Mouse (Mus musculus) embryonic facial prominence, embryonic 15.5 days (tissue): ENCODE measurements around the gene Trip4. TPM values are rescaled to one million over a fixed set of nuclear protein-coding genes. Genes with fewer than 3 reads are reported as not detected.

ENCODE experiments used
- ATAC-seq: fragments of 200-750 bp; cut with Nextera tagmentation; 2 replicates; pipeline ENCODE4 v1.8.0; 2017; ENCODE audit warnings: low read depth, moderate TSS enrichment; ENCODE audit not compliant: insufficient number of reproducible peaks, low FRiP score, low TSS enrichment
- H3K27ac ChIP-seq: fragments of 300-500 bp; sonication (generic); replicated peaks from 2 replicates; pipeline ENCODE4 v1.5.1; 2015; ENCODE audit warnings: mild to moderate bottlenecking, inconsistent platforms
- H3K27me3 ChIP-seq: fragments of 300-500 bp; sonication (generic); 2 replicates; pipeline ENCODE4 v1.6.1; 2015; ENCODE audit warnings: inconsistent platforms
- H3K36me3 ChIP-seq: fragments of 300-500 bp; sonication (generic); 2 replicates; pipeline ENCODE4 v1.6.1; 2015; ENCODE audit warnings: mild to moderate bottlenecking, inconsistent platforms
- H3K4me1 ChIP-seq: fragments of 300-500 bp; sonication (generic); 2 replicates; pipeline ENCODE4 v1.6.1; 2015; ENCODE audit warnings: inconsistent platforms
- H3K4me2 ChIP-seq: fragments of 300-500 bp; sonication (generic); replicated peaks from 2 replicates; pipeline ENCODE4 v1.6.1; 2015; ENCODE audit warnings: mild to moderate bottlenecking, inconsistent platforms
- H3K4me3 ChIP-seq: fragments of 300-500 bp; sonication (generic); replicated peaks from 2 replicates; pipeline ENCODE4 v1.5.1; 2015; ENCODE audit warnings: mild to moderate bottlenecking, inconsistent platforms
- H3K9ac ChIP-seq: fragments of 300-500 bp; sonication (generic); 2 replicates; pipeline ENCODE4 v1.6.1; 2015; ENCODE audit warnings: inconsistent platforms
- H3K9me3 ChIP-seq: fragments of 300-500 bp; sonication (generic); replicated peaks from 2 replicates; pipeline ENCODE4 v1.6.1; 2016; ENCODE audit warnings: inconsistent platforms
- WGBS: fragments of 180-500 bp; shearing (Covaris S2); methylation state at CpG from one replicate; pipeline ENCODE4 v1.1.7; 2015; 5-methylcytosine and 5-hydroxymethylcytosine counted together
- polyA plus RNA-seq: library from polyadenylated mRNA; unstranded; fragments of >200 nt; fragmentation: Nextera tagmentation; extraction: Ambion mirVana; gene quantifications from 2 replicates; pipeline ENCODE4 v1.2.1, GENCODE M21; 2015

Trip4 gene
- polyA plus RNA-seq, 1 experiment from 2014 or later = 38.1 TPM

GRCm38 (mm10) chr9:65823716-65824462, 84.7 kb downstream of the Trip4 start:
- peak overlapping the region; percentile 24 for H3K27ac ChIP-seq
- WGBS = 59% methylated on average over 10 of the region's 10 CpGs

GRCm38 (mm10) chr9:65822011-65822410, 86.6 kb downstream of the Trip4 start:
- WGBS = 86% methylated on average over 4 of the region's 4 CpGs
- Histone ChIP-seq H3K4me3 (no peak overlapping the region), H3K4me1 (peaks cover 29% of the 10 kb centered on the region)

More at GRCm38 (mm10) chr9:65823716-65824462, 84.7 kb downstream of the Trip4 start:
- ATAC-seq = no peak
- no peak overlapping the region for H3K4me2 ChIP-seq
- H3K36me3 ChIP-seq = no peaks in the 10 kb centered on the region
- no peak overlapping the region for H3K9ac ChIP-seq
- H3K9me3 ChIP-seq = no peaks in the 10 kb centered on the region
- H3K4me1 ChIP-seq = peaks cover 38% of the 10 kb centered on the region
- H3K4me3 ChIP-seq = no peak overlapping the region
- H3K27me3 ChIP-seq = no peaks in the 10 kb centered on the region

GRCm38 (mm10) chr9:65820301-65820700, 88.3 kb downstream of the Trip4 start:
- Histone ChIP-seq H3K4me2 (no peak overlapping the region), H3K9ac (no peak overlapping the region), H3K4me1 (peaks cover 17% of the 10 kb centered on the region; the same call in 1 of the 2 replicates), H3K9me3 (no peaks in the 10 kb centered on the region), H3K27ac (no peak overlapping the region), H3K36me3 (0 out of 2 replicates have a peak, but pooled peaks cover 3% of the 10 kb centered on the region), H3K4me3 (no peak overlapping the region), H3K27me3 (no peaks in the 10 kb centered on the region)
- 65% methylated on average over 2 of the region's 2 CpGs for WGBS
- no peak for ATAC-seq

More at GRCm38 (mm10) chr9:65822011-65822410, 86.6 kb downstream of the Trip4 start:
- H3K36me3 ChIP-seq = no peaks in the 10 kb centered on the region
- no peaks in the 10 kb centered on the region for H3K9me3 ChIP-seq
- H3K27me3 ChIP-seq = no peaks in the 10 kb centered on the region
- no peak overlapping the region for H3K4me2 ChIP-seq
- H3K27ac ChIP-seq = no peak overlapping the region
- ATAC-seq = no peak
- no peak overlapping the region for H3K9ac ChIP-seq

- Histone ChIP-seq H3K27me3 (no peaks in the 10 kb centered on the region), H3K9ac (no peak overlapping the region), H3K4me1 (peaks cover 1% of the 10 kb centered on the region; the same call in 1 of the 2 replicates), H3K27ac (no peak overlapping the region), H3K4me2 (no peak overlapping the region), H3K4me3 (no peak overlapping the region), H3K9me3 (no peaks in the 10 kb centered on the region), H3K36me3 (peaks cover 6% of the 10 kb centered on the region; the same call in 1 of the 2 replicates)
- WGBS = 51% methylated on average over 2 of the region's 2 CpGs
- ATAC-seq = no peak
Observed at GRCm38 (mm10) chr9:65818402-65818801, 90.2 kb downstream of the Trip4 start.

- no peak for ATAC-seq
- WGBS = 73% methylated on average over 2 of the region's 2 CpGs
- Histone ChIP-seq H3K9ac (no peak overlapping the region), H3K9me3 (no peaks in the 10 kb centered on the region), H3K4me3 (no peak overlapping the region), H3K4me1 (0 out of 2 replicates have a peak, but pooled peaks cover 4% of the 10 kb centered on the region), H3K4me2 (no peak overlapping the region), H3K27me3 (no peaks in the 10 kb centered on the region), H3K27ac (no peak overlapping the region), H3K36me3 (peaks cover 6% of the 10 kb centered on the region; the same call in 1 of the 2 replicates)
Observed at GRCm38 (mm10) chr9:65812841-65813240, 95.8 kb downstream of the Trip4 start.

- no peak overlapping the region for H3K9ac ChIP-seq
- 96% methylated on average over 1 of the region's 1 CpGs for WGBS
- H3K36me3 ChIP-seq = peaks cover 6% of the 10 kb centered on the region; the same call in 1 of the 2 replicates
- H3K27me3 ChIP-seq = no peaks in the 10 kb centered on the region
- H3K4me2 ChIP-seq = no peak overlapping the region
- ATAC-seq = no peak
- no peaks in the 10 kb centered on the region for H3K9me3 ChIP-seq
- H3K4me1 ChIP-seq = 0 out of 2 replicates have a peak, but pooled peaks cover 4% of the 10 kb centered on the region
- H3K27ac ChIP-seq = no peak overlapping the region
- H3K4me3 ChIP-seq = no peak overlapping the region
Observed at GRCm38 (mm10) chr9:65811784-65812183, 96.8 kb downstream of the Trip4 start.

- Histone ChIP-seq H3K9me3 (no peaks in the 10 kb centered on the region), H3K27ac (no peak overlapping the region), H3K27me3 (no peaks in the 10 kb centered on the region), H3K4me1 (0 out of 2 replicates have a peak, but pooled peaks cover 2% of the 10 kb centered on the region), H3K4me3 (no peak overlapping the region), H3K4me2 (no peak overlapping the region), H3K36me3 (no peaks in the 10 kb centered on the region), H3K9ac (no peak overlapping the region)
- no peak for ATAC-seq
- WGBS = 69% methylated on average over 1 of the region's 1 CpGs
Observed at GRCm38 (mm10) chr9:65807818-65808217, 100.8 kb downstream of the Trip4 start.

GRCm38 (mm10) chr9:65807251-65807650, 101.3 kb downstream of the Trip4 start:
- no peak overlapping the region for H3K9ac ChIP-seq
- WGBS = 49% methylated on average over 5 of the region's 5 CpGs
- H3K4me2 ChIP-seq = no peak overlapping the region
- H3K36me3 ChIP-seq = no peaks in the 10 kb centered on the region
- no peaks in the 10 kb centered on the region for H3K9me3 ChIP-seq
- no peak for ATAC-seq
- H3K4me3 ChIP-seq = no peak overlapping the region
- H3K27me3 ChIP-seq = no peaks in the 10 kb centered on the region
- no peak overlapping the region for H3K27ac ChIP-seq
- no peaks in the 10 kb centered on the region for H3K4me1 ChIP-seq

GRCm38 (mm10) chr9:65799770-65800169, 108.8 kb downstream of the Trip4 start:
- Histone ChIP-seq H3K9ac (no peak overlapping the region), H3K9me3 (no peaks in the 10 kb centered on the region), H3K27ac (no peak overlapping the region), H3K4me3 (no peak overlapping the region), H3K27me3 (no peaks in the 10 kb centered on the region), H3K4me2 (no peak overlapping the region), H3K4me1 (peaks cover 7% of the 10 kb centered on the region; the same call in 1 of the 2 replicates), H3K36me3 (0 out of 2 replicates have a peak, but pooled peaks cover 3% of the 10 kb centered on the region)
- WGBS = 68% methylated on average over 4 of the region's 4 CpGs
- no peak for ATAC-seq

GRCm38 (mm10) chr9:65795651-65796050, 112.9 kb downstream of the Trip4 start:
- Histone ChIP-seq H3K9ac (no peak overlapping the region), H3K4me3 (no peak overlapping the region), H3K27me3 (no peaks in the 10 kb centered on the region), H3K4me1 (peaks cover 26% of the 10 kb centered on the region), H3K9me3 (no peaks in the 10 kb centered on the region), H3K4me2 (no peak overlapping the region), H3K27ac (no peak overlapping the region), H3K36me3 (0 out of 2 replicates have a peak, but pooled peaks cover 7% of the 10 kb centered on the region)
- 68% methylated on average over 2 of the region's 2 CpGs for WGBS
- ATAC-seq = no peak

- 0 out of 2 replicates have a peak, but pooled peaks cover 7% of the 10 kb centered on the region for H3K36me3 ChIP-seq
- H3K9me3 ChIP-seq = no peaks in the 10 kb centered on the region
- WGBS = 70% methylated on average over 7 of the region's 7 CpGs
- no peak for ATAC-seq
- no peak overlapping the region for H3K4me3 ChIP-seq
- H3K9ac ChIP-seq = no peak overlapping the region
- no peak overlapping the region for H3K27ac ChIP-seq
- H3K27me3 ChIP-seq = no peaks in the 10 kb centered on the region
- no peak overlapping the region for H3K4me2 ChIP-seq
- peaks cover 31% of the 10 kb centered on the region for H3K4me1 ChIP-seq
Observed at GRCm38 (mm10) chr9:65794313-65794712, 114.3 kb downstream of the Trip4 start.
